Mouse (Mus musculus): ENCODE measurements around the gene Gys1.
"Not testable (repeated sequence)": the region's sequence is repeated elsewhere in the genome, so short reads cannot be mapped to it uniquely, and the experiment has no call there.

Gys1 gene

DNA sequence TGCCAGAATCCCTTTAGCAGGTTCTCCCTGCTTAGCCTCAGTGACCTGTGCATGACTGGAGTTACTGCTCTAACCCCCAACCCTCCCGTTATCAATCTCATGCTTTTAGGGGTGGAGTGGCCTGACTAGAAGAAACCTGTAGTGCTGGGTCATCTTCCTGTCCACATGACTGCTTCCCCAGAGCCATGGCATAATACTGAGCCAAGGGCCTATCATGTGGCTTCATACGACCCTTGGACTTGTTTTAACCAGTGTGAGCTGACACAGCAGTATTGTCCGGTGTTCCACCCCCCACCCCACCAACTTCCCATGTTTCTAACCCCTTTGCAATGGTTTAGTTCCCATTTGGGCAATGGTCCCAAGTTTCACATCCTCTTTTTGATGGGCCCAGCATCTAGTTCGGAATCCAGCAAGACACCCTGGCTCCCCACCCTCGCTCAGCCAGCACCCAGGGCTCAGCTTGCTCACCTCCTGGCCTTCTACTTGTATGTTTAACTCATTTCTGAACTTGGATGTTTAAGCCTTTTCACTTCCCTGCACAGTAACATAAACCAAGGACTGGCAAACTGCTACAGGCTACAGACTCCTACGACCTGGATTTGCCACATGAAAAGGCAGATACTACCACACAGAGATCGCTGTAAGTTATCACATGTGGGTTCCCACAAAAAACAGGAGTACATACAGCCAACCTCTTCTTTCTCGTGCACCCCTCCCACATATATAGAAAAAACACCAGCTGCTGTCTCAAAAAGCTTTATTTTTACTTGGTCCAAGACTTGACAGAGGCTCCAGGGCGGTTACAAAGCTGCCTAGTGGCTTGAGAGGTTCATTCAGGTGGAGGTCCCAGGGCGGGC, 22.8 kb downstream of the Gys1 start:
- no peak for DNase-seq

DNA sequence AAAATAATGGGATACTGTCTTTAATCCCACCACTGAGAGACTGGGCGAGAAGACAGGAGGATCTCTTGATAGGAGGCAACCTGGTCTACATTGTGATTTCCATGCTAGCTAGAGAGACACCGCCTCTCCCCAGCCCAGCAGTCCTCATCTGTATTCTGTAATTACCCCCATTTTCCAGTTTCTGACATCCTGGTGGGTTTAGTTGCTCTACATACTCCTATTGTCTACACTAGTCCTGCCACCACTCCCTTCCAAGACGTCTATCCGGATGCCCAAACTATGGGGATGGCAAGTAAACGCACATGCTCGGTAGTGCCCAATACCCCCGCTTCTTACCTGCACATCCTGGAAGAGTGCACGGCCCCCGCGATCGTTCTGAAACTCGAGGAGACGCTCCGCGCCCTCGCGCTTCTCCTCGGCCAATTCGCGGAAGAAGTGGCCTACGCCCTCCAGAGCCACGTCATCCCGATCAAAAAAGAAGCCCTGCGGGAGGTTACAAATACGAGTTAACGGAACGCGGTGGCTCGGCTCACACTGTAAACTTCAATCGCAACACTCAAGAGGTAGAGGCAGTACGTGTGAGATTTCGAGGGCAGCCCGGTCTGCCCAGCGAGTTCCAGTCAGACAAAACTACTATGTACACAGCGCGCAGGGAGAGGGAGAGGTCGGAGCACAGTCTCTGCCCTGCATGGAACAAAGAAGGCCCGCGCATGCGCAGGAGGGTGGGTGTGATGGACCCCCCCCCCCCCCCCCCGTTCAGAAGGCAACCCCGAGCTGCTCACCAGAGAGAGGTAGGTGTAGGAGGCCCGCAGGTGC, 24.3 kb downstream of the Gys1 start:
- peak; percentile 89 for DNase-seq

DNA sequence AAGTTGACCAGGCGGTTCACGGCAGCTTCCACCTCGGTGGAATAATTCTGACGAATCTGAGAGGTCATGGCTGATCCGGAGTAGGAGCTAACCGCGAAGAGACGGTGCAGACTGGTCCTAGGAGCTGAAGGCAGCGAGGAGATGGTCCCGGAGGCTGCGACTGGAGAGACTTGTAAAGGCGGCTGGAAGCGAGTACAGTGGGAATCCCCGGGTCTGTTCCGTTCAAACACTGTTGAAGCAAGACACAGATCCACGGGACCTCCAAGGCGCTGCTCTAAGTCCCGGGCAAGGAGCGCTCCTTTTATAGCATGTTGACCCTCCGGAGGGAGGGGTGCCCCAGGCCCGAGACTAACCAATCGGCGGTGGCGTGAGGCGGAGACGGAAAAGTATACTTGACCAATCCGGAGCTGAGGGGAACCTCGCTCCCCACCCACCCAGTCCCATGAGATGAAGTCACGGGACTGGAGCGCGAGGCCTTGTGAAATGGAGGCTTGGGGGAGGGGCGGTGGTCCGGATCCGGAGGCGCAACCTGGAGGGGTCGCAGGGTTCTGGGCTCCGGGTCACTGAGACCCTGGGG, 25.0 kb downstream of the Gys1 start, which contains the start of gene Ftl1:
Gene Ftl1, minus strand, starts transcription at position 321 of the 577 bp plus-strand sequence.
- DNase-seq: peak; percentile 95

DNA sequence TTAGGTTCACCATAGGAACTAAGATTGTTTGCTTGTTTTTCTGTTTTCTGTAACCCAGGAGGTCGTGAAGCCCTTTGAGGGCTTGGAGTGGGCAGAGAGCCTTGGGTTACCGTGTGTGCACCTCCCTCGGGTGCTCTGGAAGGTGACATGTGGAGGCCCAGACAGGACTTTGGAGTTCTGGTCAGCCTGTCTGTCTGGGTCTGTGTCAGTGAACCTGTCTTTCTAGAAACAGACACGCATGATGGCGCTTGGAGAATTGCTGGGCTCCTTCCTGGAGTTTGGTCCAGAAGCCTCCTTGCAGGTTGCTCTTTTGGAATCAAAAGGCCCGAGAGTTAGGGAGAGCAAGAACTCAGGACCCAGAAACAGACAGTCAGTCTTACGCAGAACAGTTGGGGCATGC, 25.7 kb downstream of the Gys1 start:
- DNase-seq: no peak

DNA sequence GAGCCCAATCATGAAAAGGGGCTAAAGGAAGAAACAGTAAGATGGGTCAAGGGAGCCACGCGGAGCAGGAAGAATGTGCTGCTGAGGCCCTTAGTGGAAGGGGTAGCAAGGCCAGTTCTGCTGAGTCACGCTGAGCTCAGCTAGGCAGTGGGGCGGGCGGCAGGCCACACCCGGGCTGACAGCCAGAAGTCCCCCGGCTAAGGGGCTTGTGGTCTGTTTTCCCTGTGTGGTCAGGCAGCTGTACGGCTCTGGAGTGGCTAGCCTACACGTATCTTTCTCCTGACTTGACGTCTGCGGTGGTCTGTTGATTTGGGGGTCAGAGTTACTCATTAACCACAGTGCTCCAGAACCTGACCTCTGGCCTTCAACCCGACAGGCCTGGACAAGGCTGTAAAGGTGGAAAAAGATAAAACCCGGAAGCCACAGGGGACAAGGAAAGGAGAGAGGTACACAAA, 26.2 kb downstream of the Gys1 start:
- DNase-seq: peak; percentile 57

DNA sequence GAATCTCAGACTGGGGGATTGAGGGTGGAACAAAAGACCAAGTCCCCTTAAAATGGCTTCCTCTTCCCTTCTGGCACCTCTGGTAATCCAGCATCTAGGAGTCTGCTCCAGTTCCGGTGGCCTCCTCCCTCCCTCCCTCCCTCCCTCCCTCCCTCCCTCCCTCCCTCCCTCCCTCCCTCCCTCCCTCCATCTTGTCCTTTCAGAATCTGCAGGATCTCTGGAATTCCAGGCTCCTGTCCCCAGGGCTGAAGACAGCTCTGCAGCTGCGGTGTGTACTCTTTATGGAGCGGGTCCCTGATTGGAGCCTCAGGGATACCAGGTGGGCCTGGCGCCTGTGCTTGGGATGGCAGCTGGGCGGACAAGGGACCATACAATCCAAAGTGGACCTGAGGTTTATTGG, 26.7 kb downstream of the Gys1 start:
- no peak for DNase-seq

DNA sequence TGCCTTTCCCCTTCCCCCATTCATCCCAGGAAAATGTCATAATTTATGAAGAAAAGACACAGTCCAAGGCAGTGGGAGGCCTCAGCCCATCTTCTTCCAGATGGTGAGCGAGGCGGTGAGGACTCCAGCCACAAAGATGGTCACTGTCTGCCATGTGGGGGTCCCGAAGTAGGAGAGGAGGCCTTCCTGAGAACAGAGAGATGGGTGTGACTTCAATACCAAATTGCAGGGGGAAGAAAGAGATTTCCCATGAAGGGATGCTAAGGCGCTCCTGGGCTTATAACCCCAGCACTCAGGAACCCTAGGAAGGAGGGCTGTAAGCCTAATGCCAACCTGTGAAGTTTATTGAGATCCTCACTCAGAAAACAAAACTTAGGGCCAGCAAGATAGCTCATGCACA, 27.1 kb downstream of the Gys1 start:
- DNase-seq: no peak

DNA sequence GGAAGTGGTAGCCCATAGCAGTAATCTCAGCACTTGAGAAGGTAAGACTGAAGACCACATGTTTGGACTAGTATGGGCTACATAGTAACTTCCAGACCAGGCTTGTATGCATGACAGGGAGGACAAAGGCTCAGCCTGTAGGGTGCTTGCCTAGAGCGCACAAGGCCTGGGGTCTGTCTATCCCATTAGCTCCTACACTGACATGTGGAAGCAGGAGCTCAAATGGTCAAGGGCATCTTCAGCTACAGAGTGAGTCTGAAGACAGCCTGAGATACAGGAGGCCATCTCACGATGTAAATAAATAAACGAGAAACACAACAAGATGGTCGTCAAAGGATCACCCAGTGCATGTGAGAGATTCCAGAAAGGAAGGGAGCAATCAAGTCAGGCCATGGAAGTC, 27.7 kb downstream of the Gys1 start:
- no peak for DNase-seq

DNA sequence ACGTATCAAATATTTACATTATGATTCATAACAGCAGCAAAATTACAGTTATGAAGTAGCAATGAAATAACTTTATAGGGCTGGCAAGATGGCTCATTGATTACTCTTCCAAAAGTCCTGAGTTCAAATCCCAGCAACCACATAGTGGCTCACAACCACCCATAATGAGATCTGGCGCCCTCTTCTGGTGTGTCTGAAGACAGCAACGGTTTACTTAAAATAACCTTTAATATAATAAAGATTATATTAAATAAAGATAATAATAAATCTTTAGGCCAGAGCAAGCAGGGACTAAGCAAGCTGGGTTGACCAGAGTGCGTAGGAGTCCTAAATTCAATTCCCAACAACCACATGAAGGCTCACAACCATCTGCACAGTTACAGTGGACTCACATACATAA, 28.2 kb downstream of the Gys1 start:
- not testable (repeated sequence) for DNase-seq

DNA sequence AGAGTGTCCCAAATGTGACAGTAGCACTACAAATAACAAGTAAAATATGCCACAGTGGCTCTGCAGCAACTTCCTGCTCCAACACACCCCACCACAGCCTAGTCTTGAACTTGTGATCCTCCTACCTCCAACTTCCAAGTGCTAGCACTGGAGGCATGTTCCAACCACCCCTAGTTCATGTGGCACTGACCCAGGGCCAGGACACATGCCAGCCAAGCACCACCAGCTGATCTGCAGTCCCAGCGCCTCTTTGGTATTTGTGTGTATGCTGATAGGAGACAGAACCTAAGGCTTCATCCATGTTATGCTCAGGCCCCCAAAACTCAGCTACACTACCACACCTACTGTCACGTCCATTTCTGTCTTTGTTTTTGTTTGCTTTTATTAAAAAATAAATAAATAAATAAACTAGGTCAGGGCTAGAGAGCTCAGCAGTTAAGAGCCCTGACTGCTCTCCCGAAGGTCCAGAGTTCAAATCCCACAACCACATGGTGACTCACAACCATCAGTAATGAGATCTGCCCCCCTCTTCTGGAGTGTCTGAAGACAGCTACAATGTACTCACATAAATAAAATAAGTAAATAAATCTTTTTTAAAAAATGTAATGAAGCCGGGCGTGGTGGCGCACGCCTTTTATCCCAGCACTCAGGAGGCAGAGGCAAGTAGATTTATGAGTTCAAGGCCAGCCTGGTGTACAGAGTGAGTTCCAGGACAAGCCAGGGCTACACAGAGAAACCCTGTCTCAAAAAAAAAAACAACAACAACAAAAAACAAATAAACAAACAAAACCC, 29.5 kb downstream of the Gys1 start:
- no peak for DNase-seq

DNA sequence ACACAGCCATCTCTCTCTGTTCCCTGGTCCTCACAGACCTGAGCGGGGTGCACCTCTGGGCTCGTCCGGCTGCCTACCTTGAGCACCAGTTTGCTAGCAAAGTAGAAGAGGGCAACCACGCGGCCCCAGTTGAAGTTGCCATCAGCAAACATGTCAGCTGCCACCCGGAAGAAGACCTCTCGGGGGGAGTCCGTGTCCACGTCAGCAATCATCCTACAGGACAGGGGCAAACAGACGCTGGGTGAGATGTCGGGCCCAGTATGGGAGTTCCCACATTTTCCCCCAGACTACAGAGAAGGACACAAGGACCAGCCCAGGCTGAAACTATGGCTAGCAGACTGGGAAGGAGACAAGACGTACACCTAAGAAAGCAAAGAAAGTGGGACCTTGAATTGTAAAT, 30.5 kb downstream of the Gys1 start:
- DNase-seq: no peak

DNA sequence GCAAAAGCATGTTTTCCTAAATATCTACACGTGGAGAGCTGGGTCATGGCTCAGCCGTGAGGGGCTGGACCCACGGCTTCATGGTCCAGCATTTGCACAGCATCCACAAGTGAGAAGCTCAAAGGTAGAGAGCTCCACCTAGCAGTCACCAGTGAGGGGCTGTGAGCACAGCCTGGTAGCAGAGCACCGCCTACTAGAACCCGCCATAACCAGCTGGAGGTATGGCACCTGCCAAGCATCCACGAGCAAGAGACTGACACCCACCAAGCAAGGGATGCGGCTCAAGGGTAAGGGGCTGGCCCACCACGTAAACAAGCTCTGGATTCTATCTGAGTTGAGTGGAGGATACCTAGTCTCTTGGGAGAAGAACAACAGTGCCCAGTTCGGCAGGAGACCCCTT, 30.9 kb downstream of the Gys1 start:
- no peak for DNase-seq

DNA sequence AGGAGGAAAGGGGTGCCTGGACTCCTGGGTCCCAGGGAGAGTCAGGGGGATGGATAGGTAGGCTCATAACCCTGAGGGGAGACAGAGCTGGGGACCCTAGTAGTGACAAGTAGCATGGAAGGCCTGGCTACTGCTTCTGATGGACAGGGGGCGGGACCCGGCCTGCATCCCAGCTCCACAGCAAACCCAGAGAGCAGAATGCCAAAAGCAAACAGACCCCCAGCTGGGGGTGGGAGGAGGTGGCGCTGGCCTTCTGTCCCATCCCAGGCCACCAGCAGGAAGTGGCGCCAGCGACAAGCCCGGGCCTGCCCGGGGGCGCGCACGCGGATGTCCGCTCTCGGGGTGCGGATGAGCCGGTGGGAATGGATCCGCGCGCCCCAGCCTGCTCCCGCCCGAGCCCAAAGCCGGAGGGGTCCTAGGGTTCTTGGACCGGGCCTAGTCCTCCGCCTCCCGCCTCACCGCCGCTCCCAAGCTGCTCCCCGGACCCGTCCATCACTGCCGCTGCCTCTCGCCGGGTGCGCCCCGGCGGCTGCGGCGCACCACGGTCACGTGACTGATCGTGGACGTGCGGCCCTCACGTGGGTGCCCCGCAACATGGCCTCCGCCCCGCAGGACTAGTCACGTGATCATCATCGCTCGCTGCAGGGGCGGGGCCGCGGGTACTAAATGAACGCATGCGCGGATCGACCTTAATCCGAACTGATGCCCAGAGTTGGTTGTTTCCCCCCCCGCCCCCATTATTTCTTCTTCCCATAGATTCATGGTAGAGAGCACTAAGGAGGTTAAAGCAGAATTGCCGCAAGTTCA, 31.8 kb downstream of the Gys1 start, which contains the start of gene Bax:
Gene Bax, minus strand, starts transcription at position 616 of the 807 bp plus-strand sequence.
- DNase-seq: peak; percentile 97

DNA sequence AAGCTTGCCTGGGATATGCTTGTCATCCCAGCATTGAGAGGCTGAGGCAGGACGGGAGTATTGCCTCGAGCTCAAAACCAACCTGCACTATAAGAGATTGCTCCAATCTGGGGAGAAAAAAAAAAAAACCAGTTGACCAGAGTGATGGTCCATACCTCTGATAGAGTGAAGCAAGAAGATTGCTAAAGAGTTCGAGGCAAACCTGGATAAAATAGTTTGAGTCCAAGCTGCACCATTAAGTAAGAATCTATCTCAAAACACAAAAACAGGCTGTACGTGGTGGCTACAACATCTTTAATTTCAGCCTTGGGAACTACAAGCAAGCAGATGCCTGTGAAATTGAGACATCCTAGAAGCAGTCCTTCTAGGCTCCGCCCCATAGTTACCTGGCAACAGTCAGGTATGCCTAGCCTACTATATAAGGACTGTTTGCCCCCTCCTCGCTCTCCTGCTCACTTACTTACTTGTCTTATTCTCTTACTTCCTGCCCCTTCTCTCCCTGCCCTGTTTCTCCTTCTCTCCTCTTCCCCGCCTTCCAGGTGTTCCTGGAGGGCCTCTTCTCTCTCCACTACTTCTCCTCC, 32.5 kb downstream of the Gys1 start:
- DNase-seq: no peak

DNA sequence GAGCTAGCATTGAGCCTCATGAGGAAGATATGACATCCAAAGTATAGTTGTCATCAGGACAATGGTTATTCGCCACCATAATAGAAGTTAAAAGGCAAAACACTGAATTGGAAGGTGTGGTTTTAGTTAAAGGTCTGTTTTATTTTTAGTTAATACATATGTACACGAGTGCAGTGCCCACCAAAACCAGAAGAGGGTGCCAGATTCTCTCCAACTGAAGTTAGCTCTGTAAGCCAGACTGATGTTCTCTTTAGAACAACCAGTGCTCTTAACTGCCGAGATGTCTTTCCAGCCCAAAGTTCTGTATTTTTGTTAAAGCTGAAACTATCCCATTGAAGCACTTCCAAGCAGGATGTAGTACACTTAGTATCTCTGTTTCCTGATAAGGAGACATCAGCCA, 36.2 kb downstream of the Gys1 start:
- peak; percentile 85 for DNase-seq

DNA sequence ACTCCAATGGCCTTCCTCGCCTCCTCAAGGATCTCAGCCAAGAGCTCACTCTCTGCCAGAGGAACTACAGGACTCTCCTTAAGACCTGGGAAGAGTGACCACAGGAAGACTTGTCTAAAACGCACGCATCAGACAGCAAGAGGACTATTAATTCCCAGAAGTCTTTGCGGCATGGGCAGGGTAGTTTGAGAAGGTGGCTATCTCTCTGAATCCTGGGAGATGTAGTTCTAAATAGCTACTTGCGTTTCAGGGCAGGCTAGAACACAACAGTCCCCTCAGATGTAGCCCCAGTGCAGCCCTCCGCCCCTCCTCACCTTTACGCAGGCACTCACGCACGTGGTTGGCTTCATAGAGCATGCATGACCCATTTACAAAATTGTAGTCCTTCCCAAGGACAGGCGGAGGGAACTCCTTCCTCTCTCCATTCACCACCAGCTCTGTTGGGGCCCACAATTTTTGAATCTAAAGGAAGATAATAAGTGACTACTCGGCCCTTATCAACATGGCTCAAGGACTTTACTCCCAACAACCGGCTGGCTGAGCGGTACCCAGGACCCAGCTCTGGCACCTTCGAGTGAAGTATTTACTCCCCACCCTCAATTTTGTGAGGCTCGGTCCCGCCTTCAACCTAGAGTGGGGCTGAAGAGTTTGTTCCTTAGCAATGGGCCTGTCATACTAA, 40.8 kb downstream of the Gys1 start:
- DNase-seq: no peak

DNA sequence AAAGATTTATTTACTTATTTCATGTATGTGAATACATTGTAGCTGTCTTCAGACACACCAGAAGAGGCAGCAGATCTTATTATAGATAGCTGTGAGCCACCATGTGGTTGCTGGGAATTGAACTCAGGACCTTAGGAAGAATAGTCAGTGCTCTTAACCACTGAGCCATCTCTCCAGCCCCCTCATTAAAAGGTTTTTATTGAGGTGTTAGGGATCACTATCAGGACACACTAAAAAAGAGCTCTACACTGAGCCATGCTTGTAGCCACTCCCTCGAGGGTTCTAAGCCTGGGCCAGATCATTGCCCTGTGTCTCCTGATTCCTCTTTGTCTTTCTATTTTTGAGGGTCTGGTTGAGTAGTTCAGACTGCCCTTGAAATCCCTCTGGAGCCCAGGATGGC, 41.8 kb downstream of the Gys1 start:
- no peak for DNase-seq

DNA sequence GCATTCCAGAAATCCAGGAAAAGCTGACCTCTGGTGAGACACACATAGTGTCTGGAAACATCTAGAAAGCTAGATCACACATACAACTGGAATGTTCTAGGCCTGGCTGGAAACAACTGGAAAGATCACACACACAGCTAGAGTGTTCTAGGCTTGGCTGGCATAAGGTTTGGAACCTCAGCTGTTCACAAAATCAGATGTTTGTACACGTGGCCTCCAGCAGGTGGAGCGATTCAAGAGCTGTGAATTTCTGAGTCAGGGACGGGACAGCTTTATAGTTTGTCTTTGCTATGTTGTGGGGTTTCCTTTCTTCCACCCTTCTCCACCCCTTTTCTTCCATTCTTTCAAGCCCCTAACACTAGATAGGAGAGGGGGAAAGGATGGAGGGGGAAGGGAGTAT, 42.4 kb downstream of the Gys1 start:
- peak; percentile 58 for DNase-seq

DNA sequence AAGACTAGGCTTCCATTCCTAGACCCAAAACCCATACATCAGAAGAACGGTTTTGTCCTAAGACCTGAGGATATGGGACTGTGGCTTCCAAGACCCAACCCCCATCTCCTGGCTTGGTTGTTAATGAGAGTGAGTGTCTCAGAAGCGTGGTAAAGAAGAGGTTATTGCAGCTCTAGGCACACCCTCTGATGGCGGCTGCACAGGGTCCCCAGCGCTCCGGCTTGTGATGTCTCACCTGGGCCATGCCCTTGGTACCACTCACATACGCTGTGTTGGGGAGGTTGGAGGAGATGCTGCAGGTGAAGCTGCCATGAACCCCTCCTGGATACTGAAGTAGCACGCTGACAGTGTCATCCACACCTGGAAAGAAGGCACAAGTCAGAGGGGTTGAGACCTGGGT, 44.1 kb downstream of the Gys1 start:
- no peak for DNase-seq

DNA sequence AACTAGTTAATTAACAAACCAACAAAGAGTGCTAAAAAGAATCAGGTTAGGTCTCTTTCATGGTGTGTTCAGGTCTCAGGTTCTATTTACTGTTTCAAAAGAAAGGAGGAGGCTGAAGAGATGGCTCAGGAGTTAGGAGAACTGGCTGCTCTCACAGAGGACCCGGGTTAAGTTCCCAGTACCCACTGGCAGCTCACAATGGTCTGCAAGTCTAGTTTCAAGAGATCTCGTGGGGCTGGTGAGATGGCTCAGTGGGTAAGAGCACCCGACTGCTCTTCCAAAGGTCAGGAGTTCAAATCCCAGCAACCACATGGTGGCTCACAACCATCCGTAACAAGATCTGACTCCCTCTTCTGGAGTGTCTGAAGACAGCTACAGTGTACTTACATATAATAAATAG, 45.7 kb downstream of the Gys1 start:
- not testable (repeated sequence) for DNase-seq
